Mouse (Mus musculus) heart, embryonic 10.5 days (tissue): ENCODE data around the gene Mlycd. TPM values are rescaled to one million over a fixed set of nuclear protein-coding genes. Genes with fewer than 3 reads are reported as not detected.
A peak's percentile ranks its signal among the peaks of the same experiment; 100 is the strongest.

ENCODE experiments used
- DNase-seq: peaks from one replicate; pipeline ENCODE4 v3.0.0-alpha.2; 2017; ENCODE audit warnings: low spot score
- H3K27ac ChIP-seq: fragments of 300-500 bp; sonication (generic); 2 replicates; pipeline ENCODE4 v1.5.1; 2016; ENCODE audit warnings: mild to moderate bottlenecking
- H3K27me3 ChIP-seq: fragments of 300-500 bp; sonication (generic); 2 replicates; pipeline ENCODE4 v1.6.1; 2016; ENCODE audit warnings: mild to moderate bottlenecking; ENCODE audit not compliant: poor library complexity, insufficient read depth, severe bottlenecking
- H3K36me3 ChIP-seq: fragments of 300-500 bp; sonication (generic); 2 replicates; pipeline ENCODE4 v1.6.1; 2016; ENCODE audit warnings: mild to moderate bottlenecking, moderate library complexity
- H3K4me1 ChIP-seq: fragments of 300-500 bp; sonication (generic); 2 replicates; pipeline ENCODE4 v1.6.1; 2016; ENCODE audit warnings: mild to moderate bottlenecking
- H3K4me3 ChIP-seq: fragments of 300-500 bp; sonication (generic); 2 replicates; pipeline ENCODE4 v1.5.1; 2016; ENCODE audit warnings: mild to moderate bottlenecking, moderate library complexity
- H3K9me3 ChIP-seq: fragments of 300-500 bp; sonication (generic); 2 replicates; pipeline ENCODE4 v1.6.1; 2016; ENCODE audit warnings: mild to moderate bottlenecking, moderate library complexity
- WGBS: fragments of 180-500 bp; shearing (Covaris S2); methylation state at CpG from one replicate; pipeline ENCODE4 v1.1.7; 2016; 5-methylcytosine and 5-hydroxymethylcytosine counted together
- polyA plus RNA-seq: library from polyadenylated mRNA; unstranded; fragments of >200 nt; fragmentation: Nextera tagmentation; extraction: Ambion mirVana; gene quantifications from 2 replicates; pipeline ENCODE4 v1.2.1, GENCODE M21; 2016

Gene Mlycd
- polyA plus RNA-seq, 1 experiment from 2014 or later: 15.2 TPM

GRCm38 (mm10) chr8:119412735-119413498 is 18.2 kb downstream of the Mlycd start:
- H3K27me3 ChIP-seq: peaks cover 49% of the 10 kb centered on the region
- peak; percentile 91 for DNase-seq

DNA sequence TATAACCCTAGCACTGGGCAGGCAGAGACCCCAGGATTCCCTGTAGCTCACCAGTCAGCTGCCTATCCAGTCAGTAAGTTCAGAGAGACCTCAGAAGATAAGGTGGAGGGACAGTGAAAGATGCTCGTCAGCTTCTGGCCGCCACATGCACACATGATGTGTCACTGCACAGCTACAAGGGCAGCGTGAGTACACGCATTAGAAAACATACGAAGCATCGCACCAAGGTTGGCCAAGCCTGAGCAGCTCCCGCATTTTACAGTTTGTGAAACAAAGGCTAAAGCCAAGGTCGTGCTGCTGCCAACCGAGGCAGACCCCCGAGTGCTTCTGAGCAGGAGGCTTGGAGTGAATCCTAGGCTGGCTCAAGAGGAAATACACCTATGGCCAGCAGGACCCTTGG is 18.9 kb downstream of the Mlycd start:
- no peak for DNase-seq
- Histone ChIP-seq H3K27me3 (peaks cover 50% of the 10 kb centered on the region), H3K9me3 (no peaks in the 10 kb centered on the region), H3K4me1 (peaks cover 4% of the 10 kb centered on the region), H3K36me3 (peaks cover 30% of the 10 kb centered on the region), H3K27ac (no peak overlapping the region), H3K4me3 (no peak overlapping the region)
- 77% methylated on average over 10 of the region's 10 CpGs for WGBS

More at GRCm38 (mm10) chr8:119412735-119413498, 18.2 kb downstream of the Mlycd start:
- no peaks in the 10 kb centered on the region for H3K9me3 ChIP-seq
- H3K4me1 ChIP-seq: peaks cover 4% of the 10 kb centered on the region
- H3K4me3 ChIP-seq: peak overlapping the region; percentile 50
- peaks cover 36% of the 10 kb centered on the region for H3K36me3 ChIP-seq
- peak overlapping the region; percentile 59 for H3K27ac ChIP-seq
- WGBS: 11% methylated on average over 18 of the region's 18 CpGs

GRCm38 (mm10) chr8:119420318-119420717 is 25.6 kb downstream of the Mlycd start:
- peaks cover 38% of the 10 kb centered on the region for H3K4me1 ChIP-seq
- DNase-seq: no peak
- no peaks in the 10 kb centered on the region for H3K36me3 ChIP-seq
- H3K4me3 ChIP-seq: no peak overlapping the region
- no peak overlapping the region for H3K27ac ChIP-seq
- H3K27me3 ChIP-seq: peaks cover 48% of the 10 kb centered on the region
- H3K9me3 ChIP-seq: no peaks in the 10 kb centered on the region
- 71% methylated on average over 7 of the region's 7 CpGs for WGBS

DNA sequence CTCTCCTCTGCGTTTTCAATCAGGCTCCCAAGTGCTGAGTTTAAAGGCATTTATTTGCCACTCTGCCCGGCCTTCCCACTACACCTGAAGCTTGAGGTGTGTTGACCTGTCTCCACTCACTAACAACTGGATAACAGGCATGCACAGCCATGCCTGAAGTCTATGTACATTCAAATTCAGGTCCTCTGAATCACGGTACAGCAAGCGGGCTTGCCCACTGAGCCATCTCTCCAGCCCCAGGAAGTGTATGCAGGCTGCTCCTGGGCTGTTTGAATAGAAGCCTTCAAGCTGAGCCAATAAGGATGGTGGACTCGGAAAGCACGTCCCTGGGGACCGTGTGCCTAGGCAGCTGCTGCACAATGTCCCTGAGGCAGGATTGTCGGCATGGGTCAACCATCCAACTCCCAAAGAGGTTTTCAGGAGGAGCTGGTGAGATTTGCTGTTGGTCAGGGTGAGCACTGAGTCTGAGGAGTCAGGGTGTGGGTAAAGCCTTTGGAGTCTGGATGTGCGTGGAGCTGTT is 27.0 kb downstream of the Mlycd start:
- Histone ChIP-seq H3K27me3 (peaks cover 35% of the 10 kb centered on the region), H3K9me3 (no peaks in the 10 kb centered on the region), H3K27ac (no peak overlapping the region), H3K4me3 (no peak overlapping the region), H3K4me1 (peaks cover 48% of the 10 kb centered on the region), H3K36me3 (no peaks in the 10 kb centered on the region)
- 60% methylated on average over 9 of the region's 9 CpGs for WGBS
- no peak for DNase-seq

DNA sequence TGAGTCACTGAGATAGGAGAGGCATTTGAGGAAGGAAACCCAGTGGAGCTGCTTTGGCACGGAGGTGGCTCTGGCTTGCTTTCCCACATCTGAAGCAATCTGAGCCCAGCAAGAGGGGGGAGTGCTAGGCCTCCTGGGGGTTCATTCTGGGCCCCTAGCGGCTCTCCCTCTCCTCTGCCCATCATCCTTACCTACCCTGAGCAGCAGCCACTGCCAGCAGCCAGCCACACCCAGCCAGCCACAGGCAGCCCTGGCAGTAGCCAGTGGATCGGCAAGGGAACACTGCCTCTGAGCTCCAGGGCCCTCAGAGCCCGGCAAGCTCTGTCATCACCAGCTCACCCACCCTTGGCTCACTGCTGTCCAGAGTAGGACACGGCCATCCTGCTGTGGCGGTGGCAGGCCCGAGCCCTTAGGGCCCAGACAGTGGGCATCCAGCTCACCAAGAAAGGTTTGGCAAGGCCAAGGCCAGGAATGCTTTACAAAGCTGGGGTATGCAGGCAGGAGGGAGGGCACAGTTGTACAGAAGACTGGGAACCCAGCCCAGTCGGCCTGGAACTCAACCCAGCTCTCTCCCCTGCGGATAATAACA is 27.5 kb downstream of the Mlycd start:
- peaks cover 48% of the 10 kb centered on the region for H3K4me1 ChIP-seq
- no peak overlapping the region for H3K4me3 ChIP-seq
- DNase-seq: no peak
- H3K27me3 ChIP-seq: peaks cover 30% of the 10 kb centered on the region
- peak overlapping the region; percentile 17; the same call in 1 of the 2 replicates for H3K27ac ChIP-seq
- WGBS: 57% methylated on average over 9 of the region's 9 CpGs
- H3K9me3 ChIP-seq: no peaks in the 10 kb centered on the region
- H3K36me3 ChIP-seq: no peaks in the 10 kb centered on the region

DNA sequence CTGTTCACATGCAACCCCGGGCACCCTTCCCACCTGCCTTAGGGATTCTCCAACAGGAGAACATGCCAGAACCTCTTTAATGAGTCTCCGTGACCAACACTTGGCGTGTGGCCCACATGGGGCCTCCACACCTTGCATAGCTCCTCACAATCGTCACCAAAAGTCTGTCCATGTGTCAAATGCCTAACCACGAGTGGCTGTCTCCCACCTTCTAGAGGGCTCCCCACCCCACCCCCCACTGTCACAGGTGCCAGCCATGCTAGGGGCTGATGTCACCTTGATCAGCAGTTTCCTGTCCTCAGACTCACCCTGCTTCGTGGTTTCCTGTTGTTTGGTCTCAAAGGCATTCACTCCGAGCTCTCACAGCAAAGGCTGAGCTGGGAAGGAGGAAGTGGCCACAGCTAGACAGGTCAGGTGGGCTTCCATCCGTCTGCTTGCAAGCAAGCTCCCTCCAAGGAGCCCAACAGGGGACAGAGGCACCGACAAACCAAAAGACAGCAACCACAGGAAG is 29.0 kb downstream of the Mlycd start:
- Histone ChIP-seq H3K36me3 (no peaks in the 10 kb centered on the region), H3K27me3 (peaks cover 29% of the 10 kb centered on the region), H3K4me1 (peaks cover 55% of the 10 kb centered on the region), H3K4me3 (no peak overlapping the region), H3K27ac (0 out of 2 replicates have a peak overlapping the region, but pooled peaks have one; percentile 8), H3K9me3 (no peaks in the 10 kb centered on the region)
- 58% methylated on average over 9 of the region's 9 CpGs for WGBS
- no peak for DNase-seq

DNA sequence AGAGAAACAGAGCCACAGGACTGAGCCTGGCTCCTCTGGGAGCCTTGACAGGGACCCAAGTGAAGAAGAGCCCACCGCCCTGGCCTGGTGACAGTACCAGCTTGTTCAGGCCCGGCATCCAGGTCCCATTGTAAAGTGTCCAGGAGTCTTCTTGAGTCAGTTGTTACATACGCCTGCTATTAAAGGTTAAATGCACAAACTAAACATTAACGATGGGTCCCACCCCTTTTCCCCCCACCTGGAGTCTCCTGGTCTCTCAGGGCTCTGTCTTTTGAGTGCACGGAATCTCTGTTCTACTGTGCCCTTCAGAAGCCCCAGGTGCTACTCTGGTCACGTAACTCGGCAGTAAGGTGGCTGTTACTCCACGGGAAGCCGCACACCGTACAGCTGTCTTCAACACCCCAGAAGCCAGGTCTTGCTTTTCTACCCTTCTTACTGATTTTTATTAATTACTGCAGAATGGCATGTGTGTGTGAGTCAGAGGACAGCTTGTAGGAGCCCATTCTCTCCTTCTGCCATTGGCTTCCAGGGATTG is 29.6 kb downstream of the Mlycd start:
- no peak overlapping the region for H3K4me3 ChIP-seq
- H3K4me1 ChIP-seq: peaks cover 54% of the 10 kb centered on the region
- 82% methylated on average over 10 of the region's 10 CpGs for WGBS
- H3K9me3 ChIP-seq: no peaks in the 10 kb centered on the region
- H3K27me3 ChIP-seq: peaks cover 34% of the 10 kb centered on the region
- H3K36me3 ChIP-seq: no peaks in the 10 kb centered on the region
- H3K27ac ChIP-seq: peak overlapping the region; percentile 8; the same call in 1 of the 2 replicates
- no peak for DNase-seq

DNA sequence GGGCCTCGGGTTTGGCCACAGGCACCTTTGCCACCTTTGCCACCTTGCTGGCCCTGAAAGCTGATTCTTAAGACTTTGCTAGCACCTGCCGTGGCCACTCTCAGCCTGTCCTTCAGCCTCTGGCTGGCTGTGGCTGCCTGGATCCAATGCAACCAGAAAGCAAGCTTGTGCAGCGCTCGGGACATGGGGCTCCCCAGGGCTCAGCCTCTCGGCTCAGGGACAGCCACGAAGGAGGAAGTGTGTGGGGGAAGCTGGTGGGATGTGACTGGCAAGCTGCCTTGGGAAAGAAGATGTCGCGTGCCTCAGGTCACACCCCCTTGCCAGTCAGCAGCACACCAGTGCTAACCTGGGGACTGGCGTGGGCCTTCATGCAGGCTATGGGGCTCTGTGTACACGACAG is 30.1 kb downstream of the Mlycd start:
- WGBS: 74% methylated on average over 10 of the region's 10 CpGs
- Histone ChIP-seq H3K9me3 (no peaks in the 10 kb centered on the region), H3K4me1 (peaks cover 53% of the 10 kb centered on the region), H3K27ac (peak overlapping the region; percentile 8; the same call in 1 of the 2 replicates), H3K36me3 (no peaks in the 10 kb centered on the region), H3K27me3 (peaks cover 35% of the 10 kb centered on the region), H3K4me3 (no peak overlapping the region)
- no peak for DNase-seq

GRCm38 (mm10) chr8:119425533-119425932 is 30.9 kb downstream of the Mlycd start:
- H3K27me3 ChIP-seq: peaks cover 39% of the 10 kb centered on the region
- WGBS: 70% methylated on average over 10 of the region's 10 CpGs
- H3K27ac ChIP-seq: peak overlapping the region; percentile 49; the same call in 1 of the 2 replicates
- H3K9me3 ChIP-seq: no peaks in the 10 kb centered on the region
- peaks cover 59% of the 10 kb centered on the region for H3K4me1 ChIP-seq
- no peak overlapping the region for H3K4me3 ChIP-seq
- H3K36me3 ChIP-seq: no peaks in the 10 kb centered on the region
- DNase-seq: no peak

DNA sequence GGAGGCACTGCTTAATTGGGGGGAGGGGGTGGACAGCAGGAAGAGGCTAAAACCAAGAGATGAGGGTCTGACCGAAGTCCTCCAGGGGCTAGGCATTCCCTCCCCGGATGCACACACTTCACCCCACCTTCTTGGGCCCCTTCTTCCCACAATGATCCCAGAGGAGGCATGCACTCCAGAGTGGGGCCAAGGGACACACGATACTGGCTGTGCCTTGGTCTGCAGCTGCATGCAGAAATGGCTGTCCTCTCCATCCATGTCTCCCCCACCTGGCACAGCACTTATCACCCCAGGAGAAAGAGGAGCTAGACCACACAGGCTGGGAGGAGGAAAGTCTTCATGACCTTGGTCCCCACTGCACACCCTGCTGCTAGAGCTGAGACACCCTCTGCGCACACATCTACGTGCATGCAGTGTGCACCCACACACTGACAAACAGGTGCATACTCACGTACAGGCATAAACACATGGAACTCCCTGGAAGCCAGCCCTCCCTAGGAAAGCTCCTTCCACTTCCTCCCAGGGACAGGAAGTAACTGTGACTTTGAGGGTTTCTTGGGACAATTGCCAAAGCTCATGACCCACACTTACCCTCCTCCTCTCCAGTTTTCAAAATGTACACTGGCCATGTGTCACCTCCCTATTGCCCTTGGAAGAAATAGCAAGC is 31.5 kb downstream of the Mlycd start:
- Histone ChIP-seq H3K9me3 (no peaks in the 10 kb centered on the region), H3K4me3 (no peak overlapping the region), H3K27me3 (peaks cover 32% of the 10 kb centered on the region), H3K27ac (peak overlapping the region; percentile 49), H3K4me1 (peaks cover 59% of the 10 kb centered on the region), H3K36me3 (no peaks in the 10 kb centered on the region)
- 82% methylated on average over 6 of the region's 6 CpGs for WGBS
- no peak for DNase-seq

DNA sequence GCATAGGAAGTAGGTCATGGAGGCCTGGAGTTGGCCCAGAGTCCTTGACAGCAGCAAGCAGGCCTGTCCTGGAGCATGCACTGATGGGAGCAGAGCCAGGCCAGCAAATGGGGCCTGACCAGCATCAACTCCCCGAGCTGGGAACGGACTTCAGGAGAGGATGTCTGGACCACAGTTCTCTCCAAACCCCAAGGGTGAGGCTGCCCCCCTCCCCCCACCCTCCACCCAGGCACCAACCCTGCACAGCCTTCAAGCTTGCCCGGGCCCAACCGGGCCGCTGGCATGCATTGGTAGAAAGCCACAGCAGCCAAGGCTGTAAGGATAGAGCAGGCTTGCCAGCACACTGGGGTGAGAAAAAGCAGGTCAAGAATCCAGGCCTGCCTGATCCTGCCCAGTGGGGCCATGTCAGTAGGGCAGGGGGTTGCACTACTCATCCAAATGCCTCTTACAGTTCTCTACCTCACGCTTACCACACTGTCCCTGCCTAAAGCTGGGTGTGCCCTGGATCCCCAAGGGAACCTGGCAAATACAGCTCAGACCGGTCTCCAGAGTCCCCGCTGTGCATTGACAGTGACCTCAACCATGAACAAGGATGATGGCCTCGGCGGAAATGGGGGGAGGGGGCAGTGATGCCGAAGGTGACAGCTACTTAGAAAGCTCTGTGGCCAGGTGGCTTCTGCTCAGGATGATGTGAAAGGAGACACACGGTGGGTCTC is 33.1 kb downstream of the Mlycd start:
- no peak for DNase-seq
- peaks cover 26% of the 10 kb centered on the region for H3K27me3 ChIP-seq
- WGBS: 68% methylated on average over 12 of the region's 12 CpGs
- no peak overlapping the region for H3K4me3 ChIP-seq
- H3K4me1 ChIP-seq: peaks cover 58% of the 10 kb centered on the region
- H3K27ac ChIP-seq: peak overlapping the region; percentile 42; the same call in 1 of the 2 replicates
- no peaks in the 10 kb centered on the region for H3K36me3 ChIP-seq
- H3K9me3 ChIP-seq: no peaks in the 10 kb centered on the region

- Histone ChIP-seq H3K9me3 (no peaks in the 10 kb centered on the region), H3K27ac (no peak overlapping the region), H3K36me3 (no peaks in the 10 kb centered on the region), H3K4me3 (no peak overlapping the region), H3K27me3 (peaks cover 26% of the 10 kb centered on the region), H3K4me1 (peaks cover 58% of the 10 kb centered on the region)
- DNase-seq: no peak
- 63% methylated on average over 7 of the region's 7 CpGs for WGBS
These were observed 33.7 kb downstream of the Mlycd start for GRCm38 (mm10) chr8:119428350-119428740.
